Mouse (Mus musculus): Measurements from ENCODE around the gene Gpr161. TPM values are rescaled to one million over a fixed set of nuclear protein-coding genes. Genes with fewer than 3 reads are reported as not detected.

Gpr161 gene
- total and polyA plus RNA-seq, 3 experiments = 0.08 to 0.23 TPM; not detected in 1

GRCm38 (mm10) chr1:165320141-165320934 lies 24.7 kb downstream of the Gpr161 start:
- DNase-seq (ENCODE audit: extremely low read depth) = peak; percentile 63
- no peak overlapping the region for H3K9ac ChIP-seq (ENCODE audit: insufficient read depth, low read depth)
- dilution Hi-C loops (cut with MboI; ENCODE audit: extremely low pct_ligation_motif_present, extremely low pct_unique_long_range_greater_than_20kb, low sequenced_read_pairs) = no loop called here
- peaks cover 2% of the 10 kb centered on the region for H3K27me3 ChIP-seq (replicated peaks)
- H3K79me2 ChIP-seq (replicated peaks; ENCODE audit: control insufficient read depth, extremely low read depth, insufficient read depth, poor library complexity, severe bottlenecking) = no peaks in the 10 kb centered on the region
- no peak overlapping the region for H3K27ac ChIP-seq (ENCODE audit: insufficient read depth, low read depth)
- peak overlapping the region in 1 of 3 experiments; percentile 5 for H3K4me3 ChIP-seq (replicated peaks in 1 of 3; ENCODE audit: low read depth in 2 of 3, low read length in 2 of 3, poor library complexity in 1 of 3)
- no peaks in the 10 kb centered on the region for H3K36me3 ChIP-seq (replicated peaks in 1 of 2; ENCODE audit: control insufficient read depth in 1 of 2, insufficient read depth in 1 of 2, low read length in 1 of 2)
- in situ Hi-C loops (cut with MboI; ENCODE audit: low pct_ligation_motif_present, low pct_unique_long_range_greater_than_20kb, low sequenced_read_pairs) = no loop called here
- no peaks in the 10 kb centered on the region for H3K9me3 ChIP-seq (replicated peaks; ENCODE audit: low read length)
- H3K4me2 ChIP-seq (ENCODE audit: insufficient read depth, low read depth, poor library complexity, severe bottlenecking) = peak overlapping the region; percentile 25; the same call in 1 of the 2 replicates
- H3K4me1 ChIP-seq (ENCODE audit: control insufficient read depth in 1 of 2, insufficient read depth in 2 of 2) = peaks cover 10 to 39% of the 10 kb centered on the region in 2 experiments
- TF ChIP-seq TCF12 (IDR thresholded peaks at IDR 0.05; ENCODE audit: low read depth, low read length) (no peak), IRF4 (IDR thresholded peaks at IDR 0.05; ENCODE audit: low read depth, low read length) (0 out of 2 replicates have a peak, but pooled peaks have one; percentile 22), RAD21 (IDR thresholded peaks at IDR 0.05; ENCODE audit: low read depth, low read length) (peak; percentile 74), NRF1 (IDR thresholded peaks at IDR 0.05; ENCODE audit: low read depth, low read length) (no peak), POLR2A (IDR thresholded peaks at IDR 0.05; ENCODE audit: low read depth, low read length) (no peak), USF1 (IDR thresholded peaks at IDR 0.05; ENCODE audit: low read depth, low read length) (no peak), SIN3A (IDR thresholded peaks at IDR 0.05; ENCODE audit: low read length) (no peak), MAFK (IDR thresholded peaks at IDR 0.05; ENCODE audit: insufficient replicate concordance, low read length) (peak; percentile 88; the same call in 1 of the 2 replicates), CTCF (conservative IDR thresholded peaks at IDR 0.05 in 1 of 2, IDR thresholded peaks at IDR 0.05 in 1 of 2; ENCODE audit: low read depth in 2 of 2, low read length in 2 of 2) (peak; percentile 73 to 90), MAX (IDR thresholded peaks at IDR 0.05; ENCODE audit: low read length) (no peak), SMC3 (IDR thresholded peaks at IDR 0.05; ENCODE audit: low read depth, low read length) (peak; percentile 86), BHLHE40 (IDR thresholded peaks at IDR 0.05; ENCODE audit: low read depth, low read length) (no peak), MAZ (IDR thresholded peaks at IDR 0.05; ENCODE audit: low read depth, low read length) (no peak)

GRCm38 (mm10) chr1:165321393-165321861 lies 25.8 kb downstream of the Gpr161 start:
- in situ Hi-C loops (cut with MboI; ENCODE audit: low pct_ligation_motif_present, low pct_unique_long_range_greater_than_20kb, low sequenced_read_pairs) (no loop called here), dilution Hi-C loops (cut with MboI; ENCODE audit: extremely low pct_ligation_motif_present, extremely low pct_unique_long_range_greater_than_20kb, low sequenced_read_pairs) (no loop called here)
- Histone ChIP-seq H3K27ac (ENCODE audit: insufficient read depth, low read depth) (no peak overlapping the region), H3K4me2 (ENCODE audit: insufficient read depth, low read depth, poor library complexity, severe bottlenecking) (no peak overlapping the region), H3K4me3 (replicated peaks in 1 of 3; ENCODE audit: low read depth in 2 of 3, low read length in 2 of 3, poor library complexity in 1 of 3) (no peak overlapping the region), H3K36me3 (replicated peaks in 1 of 2; ENCODE audit: control insufficient read depth in 1 of 2, insufficient read depth in 1 of 2, low read length in 1 of 2) (no peaks in the 10 kb centered on the region), H3K9ac (ENCODE audit: insufficient read depth, low read depth) (no peak overlapping the region), H3K79me2 (replicated peaks; ENCODE audit: control insufficient read depth, extremely low read depth, insufficient read depth, poor library complexity, severe bottlenecking) (no peaks in the 10 kb centered on the region), H3K9me3 (replicated peaks; ENCODE audit: low read length) (no peaks in the 10 kb centered on the region), H3K27me3 (replicated peaks) (peaks cover 2% of the 10 kb centered on the region), H3K4me1 (ENCODE audit: control insufficient read depth in 1 of 2, insufficient read depth in 2 of 2) (peaks cover 10 to 39% of the 10 kb centered on the region in 2 experiments)
- TF ChIP-seq CHD2 (IDR thresholded peaks at IDR 0.05; ENCODE audit: low read length) (no peak), GABPA (IDR thresholded peaks at IDR 0.05; ENCODE audit: insufficient replicate concordance, low read depth, low read length) (no peak), UBTF (IDR thresholded peaks at IDR 0.05; ENCODE audit: low read depth, low read length) (no peak), NELFE (IDR thresholded peaks at IDR 0.05; ENCODE audit: low read depth, low read length) (no peak)
- no peak for DNase-seq (ENCODE audit: extremely low read depth)

Measured in CH12.LX (cell line).